ENCODE assay signal across 9 mouse cellular contexts in genomic region chr15:84251227-84251626, GRCm38 (mm10). TPM values are rescaled to one million over a fixed set of nuclear protein-coding genes. Genes with fewer than 3 reads are reported as not detected.
DNase-seq lines count a peak whose midpoint lies in the region; ATAC-seq lines count a peak whose summit lies in the region.
"Had no signal": no experiment of that assay in that cellular context is flagged by ENCODE, and none has a peak within 500 bp of the region (broad histone marks: within the 10 kb centered on the region; RNA-seq: fewer than 3 reads in every experiment).

No protein-coding gene starts in this region.

- H3K4me2 ChIP-seq in midbrain, embryonic 13.5 days (replicated peaks): no peak overlapping the region
- H3K4me2 ChIP-seq in midbrain, embryonic 11.5 days: no peak overlapping the region
- H3K4me2 ChIP-seq in forebrain, embryonic 11.5 days (ENCODE audit: low read depth, low read length, severe bottlenecking): no peak overlapping the region

- WGBS in midbrain, embryonic 13.5 days: 51% methylated on average over 13 of the region's 13 CpGs
- WGBS in midbrain, embryonic 11.5 days: 83% methylated on average over 13 of the region's 13 CpGs
- 62% methylated on average over 13 of the region's 13 CpGs for WGBS in embryonic facial prominence, embryonic 10.5 days
- 78% methylated on average over 13 of the region's 13 CpGs for WGBS in forebrain, embryonic 11.5 days

- DNase-seq in midbrain, embryonic 11.5 days (ENCODE audit: low spot score, missing footprints): no peak
- DNase-seq in embryonic facial prominence, embryonic 10.5 days (ENCODE audit: low spot score): no peak
- peak; percentile 84 to 88 for DNase-seq in heart, postnatal 10 days
- peak; percentile 69 for DNase-seq in lung, postnatal 25 days (ENCODE audit: low spot score)
- DNase-seq in spleen, adult 12 weeks (ENCODE audit: low spot score): no peak
- no peak for DNase-seq in layer of hippocampus, adult 18-20 months (ENCODE audit: low spot score in 2 of 2)
- no peak for DNase-seq in forebrain, embryonic 11.5 days (ENCODE audit: low spot score)

- H3K4me3 ChIP-seq in midbrain, embryonic 13.5 days (replicated peaks): no peak overlapping the region
- no peak overlapping the region for H3K4me3 ChIP-seq in midbrain, embryonic 11.5 days (ENCODE audit: low read depth, low read length)
- H3K4me3 ChIP-seq in embryonic facial prominence, embryonic 10.5 days: no peak overlapping the region
- H3K4me3 ChIP-seq in forebrain, embryonic 11.5 days (ENCODE audit: low read depth, low read length): no peak overlapping the region

- ATAC-seq in midbrain, embryonic 13.5 days: no peak
- ATAC-seq in midbrain, embryonic 11.5 days (ENCODE audit: low FRiP score): no peak
- ATAC-seq in forebrain, embryonic 11.5 days (replicated peaks; ENCODE audit: low FRiP score): no peak

- intact Hi-C loops in heart, postnatal 10 days (cut with DNase I): no loop called here

- peak overlapping the region; percentile 22; the same call in 1 of the 2 replicates for H3K27ac ChIP-seq in midbrain, embryonic 13.5 days
- H3K27ac ChIP-seq in midbrain, embryonic 11.5 days (ENCODE audit: low read depth, low read length): no peak overlapping the region
- H3K27ac ChIP-seq in embryonic facial prominence, embryonic 10.5 days (replicated peaks): peak overlapping the region; percentile 40; the same call in 1 of the 2 replicates
- no peak overlapping the region for H3K27ac ChIP-seq in forebrain, embryonic 11.5 days (ENCODE audit: low read depth, low read length)

- H3K9me3 ChIP-seq in midbrain, embryonic 13.5 days: no peaks in the 10 kb centered on the region
- no peaks in the 10 kb centered on the region for H3K9me3 ChIP-seq in midbrain, embryonic 11.5 days (ENCODE audit: control insufficient read depth, low read length)
- H3K9me3 ChIP-seq in embryonic facial prominence, embryonic 10.5 days: peaks cover 6% of the 10 kb centered on the region; the same call in 1 of the 2 replicates
- no peaks in the 10 kb centered on the region for H3K9me3 ChIP-seq in forebrain, embryonic 11.5 days (ENCODE audit: control insufficient read depth, low read length)

- H3K27me3 ChIP-seq in midbrain, embryonic 13.5 days: peaks cover 8% of the 10 kb centered on the region; the same call in 1 of the 2 replicates
- no peaks in the 10 kb centered on the region for H3K27me3 ChIP-seq in midbrain, embryonic 11.5 days (ENCODE audit: control insufficient read depth, insufficient read depth, low read length)
- 0 out of 2 replicates have a peak, but pooled peaks cover 4% of the 10 kb centered on the region for H3K27me3 ChIP-seq in embryonic facial prominence, embryonic 10.5 days (replicated peaks; ENCODE audit: low read depth, poor library complexity, severe bottlenecking)
- H3K27me3 ChIP-seq in forebrain, embryonic 11.5 days (ENCODE audit: control insufficient read depth, insufficient read depth, low read length): no peaks in the 10 kb centered on the region

- H3K9ac ChIP-seq in midbrain, embryonic 13.5 days (replicated peaks): no peak overlapping the region; the same call in 1 of the 2 replicates
- H3K9ac ChIP-seq in midbrain, embryonic 11.5 days (ENCODE audit: low read length): no peak overlapping the region
- H3K9ac ChIP-seq in forebrain, embryonic 11.5 days (ENCODE audit: low read length): no peak overlapping the region

- H3K36me3 ChIP-seq in midbrain, embryonic 13.5 days: no peaks in the 10 kb centered on the region
- no peaks in the 10 kb centered on the region for H3K36me3 ChIP-seq in midbrain, embryonic 11.5 days (ENCODE audit: control insufficient read depth, insufficient read depth, low read length)
- 0 out of 2 replicates have a peak, but pooled peaks cover 6% of the 10 kb centered on the region for H3K36me3 ChIP-seq in embryonic facial prominence, embryonic 10.5 days (replicated peaks)
- no peaks in the 10 kb centered on the region for H3K36me3 ChIP-seq in forebrain, embryonic 11.5 days (ENCODE audit: control insufficient read depth, insufficient read depth, low read length)
- H3K36me3 ChIP-seq: G1E had no signal

- peaks cover 25% of the 10 kb centered on the region for H3K4me1 ChIP-seq in midbrain, embryonic 13.5 days (replicated peaks)
- H3K4me1 ChIP-seq in midbrain, embryonic 11.5 days (ENCODE audit: control insufficient read depth, insufficient read depth, low read length): peaks cover 5% of the 10 kb centered on the region; the same call in 1 of the 2 replicates
- peaks cover 38% of the 10 kb centered on the region for H3K4me1 ChIP-seq in embryonic facial prominence, embryonic 10.5 days
- no peaks in the 10 kb centered on the region for H3K4me1 ChIP-seq in forebrain, embryonic 11.5 days (replicated peaks; ENCODE audit: control insufficient read depth, insufficient read depth, low read length)

RNA-seq across cellular contexts. Expression of gene Parvb, which starts 19.4 kb away (rescaled TPM):
- polyA plus RNA-seq in midbrain, embryonic 13.5 days (2015; fragmentation: Nextera tagmentation; extraction: Ambion mirVana): 4.7 and 6.2 TPM in 2 replicates
- polyA plus RNA-seq in midbrain, embryonic 11.5 days (2014; fragmentation: Nextera tagmentation; extraction: Ambion mirVana): 10.2 and 10.8 TPM in 2 replicates
- 7.1 and 8.4 TPM in 2 replicates for polyA plus RNA-seq in embryonic facial prominence, embryonic 10.5 days (2016; fragmentation: Nextera tagmentation; extraction: Ambion mirVana)
- total RNA-seq in heart, postnatal 10 days (2021): 100 to 1,000 TPM; 165 to 174 TPM
- 10 to 100 TPM; 28.8 to 29.5 TPM for total RNA-seq in layer of hippocampus, adult 18-20 months (2021)
- polyA plus RNA-seq in forebrain, embryonic 11.5 days (2014; fragmentation: Nextera tagmentation; extraction: Ambion mirVana): 3.3 and 4.9 TPM in 2 replicates

RNA-seq across cellular contexts. Expression of gene Samm50, which starts 59.2 kb away (rescaled TPM):
- 83.1 and 85.9 TPM in 2 replicates for polyA plus RNA-seq in midbrain, embryonic 13.5 days (2015; fragmentation: Nextera tagmentation; extraction: Ambion mirVana)
- polyA plus RNA-seq in midbrain, embryonic 11.5 days (2014; fragmentation: Nextera tagmentation; extraction: Ambion mirVana): 75.9 and 77.4 TPM in 2 replicates
- polyA plus RNA-seq in embryonic facial prominence, embryonic 10.5 days (2016; fragmentation: Nextera tagmentation; extraction: Ambion mirVana): 113 TPM in 2 replicates
- 100 to 1,000 TPM; 254 to 262 TPM for total RNA-seq in heart, postnatal 10 days (2021)
- 100 to 1,000 TPM; 103 to 105 TPM for total RNA-seq in layer of hippocampus, adult 18-20 months (2021)
- 78.8 and 83.0 TPM in 2 replicates for polyA plus RNA-seq in forebrain, embryonic 11.5 days (2014; fragmentation: Nextera tagmentation; extraction: Ambion mirVana)

Comparison
In these comparisons a context has a peak if more than half of its experiments do, and no peak if none do; other contexts are left out.
1. H3K27ac ChIP-seq: peak in midbrain, embryonic 13.5 days (single experiment) and embryonic facial prominence, embryonic 10.5 days (single experiment); none in midbrain, embryonic 11.5 days (single experiment) and forebrain, embryonic 11.5 days (single experiment).
2. DNase-seq: peak in heart, postnatal 10 days (2 of 2) and lung, postnatal 25 days (single experiment); none in midbrain, embryonic 11.5 days (single experiment), embryonic facial prominence, embryonic 10.5 days (single experiment), spleen, adult 12 weeks (single experiment), layer of hippocampus, adult 18-20 months (0 of 2) and forebrain, embryonic 11.5 days (single experiment).